Mouse (Mus musculus) ES-E14 (cell line): ENCODE results near the gene Ntmt1.

Experiments
- HCFC1 ChIP-seq: IDR thresholded peaks from 2 replicates; pipeline ENCODE4 v1.6.1; 2012; ENCODE audit warnings: low read length, inconsistent platforms, borderline replicate concordance; ENCODE audit not compliant: insufficient read depth
- MAFK ChIP-seq: IDR thresholded peaks from 2 replicates; pipeline ENCODE4 v1.6.1; 2014; ENCODE audit warnings: mild to moderate bottlenecking, low read depth, low read length, inconsistent platforms; ENCODE audit not compliant: insufficient read depth
- ZC3H11A ChIP-seq: IDR thresholded peaks from 2 replicates; pipeline ENCODE4 v1.6.1; 2012; ENCODE audit warnings: low read depth, mild to moderate bottlenecking, inconsistent platforms, low read length, borderline replicate concordance
- ZNF384 ChIP-seq: IDR thresholded peaks from 2 replicates; pipeline ENCODE4 v1.6.1; 2012; ENCODE audit warnings: low read depth, low read length, inconsistent platforms

GRCm38 (mm10) chr2:30823385-30824153, 15.9 kb downstream of the Ntmt1 start:
- no peak for TF ChIP-seq MAFK
- TF ChIP-seq ZC3H11A, result no peak
- no peak for TF ChIP-seq ZNF384
- TF ChIP-seq HCFC1, result no peak
